Mouse (Mus musculus): ENCODE results near the gene 1700020D05Rik. TPM values are rescaled to one million over a fixed set of nuclear protein-coding genes. Genes with fewer than 3 reads are reported as not detected.

Gene 1700020D05Rik
- not detected in 2 replicates for polyA plus RNA-seq (2015; fragmentation: Nextera tagmentation; extraction: Ambion mirVana)

GRCm38 (mm10) chr19:5503687-5504086, at the start of gene 1700020D05Rik:
TSS of gene 1700020D05Rik (minus strand) at chr19:5503787.
- DNase-seq (ENCODE audit: low spot score), result no peak
- no peaks in the 10 kb centered on the region for H3K27me3 ChIP-seq (replicated peaks; ENCODE audit: insufficient read depth, low read length)
- WGBS, result 63% methylated on average over 17 of the region's 17 CpGs
- ATAC-seq, result no peak
- H3K4me3 ChIP-seq (ENCODE audit: low read depth, low read length), result no peak within 1 kb of the TSS
- H3K4me1 ChIP-seq (ENCODE audit: insufficient read depth, low read depth, low read length), result no peaks in the 10 kb centered on the region
- no peak within 1 kb of the TSS for H3K4me2 ChIP-seq (replicated peaks; ENCODE audit: low read depth, low read length)
- H3K36me3 ChIP-seq (ENCODE audit: insufficient read depth, low read length), result no peaks in the 10 kb centered on the region
- no peak within 1 kb of the TSS for H3K9ac ChIP-seq (replicated peaks; ENCODE audit: low read depth)
- H3K27ac ChIP-seq (ENCODE audit: low read length), result no peak within 1 kb of the TSS
- no peak for TF ChIP-seq CTCF (IDR thresholded peaks at IDR 0.05)
- TF ChIP-seq EP300 (IDR thresholded peaks at IDR 0.05), result no peak
- H3K9me3 ChIP-seq (ENCODE audit: low read length), result no peaks in the 10 kb centered on the region

- TF ChIP-seq CTCF (IDR thresholded peaks at IDR 0.05), result no peak
- Histone ChIP-seq H3K4me3 (ENCODE audit: low read depth, low read length) (no peak overlapping the region), H3K9ac (replicated peaks; ENCODE audit: low read depth) (no peak overlapping the region), H3K4me1 (ENCODE audit: insufficient read depth, low read depth, low read length) (no peaks in the 10 kb centered on the region), H3K36me3 (ENCODE audit: insufficient read depth, low read length) (peaks cover 4% of the 10 kb centered on the region; the same call in 1 of the 2 replicates), H3K27me3 (replicated peaks; ENCODE audit: insufficient read depth, low read length) (no peaks in the 10 kb centered on the region), H3K4me2 (replicated peaks; ENCODE audit: low read depth, low read length) (no peak overlapping the region), H3K9me3 (ENCODE audit: low read length) (no peaks in the 10 kb centered on the region), H3K27ac (ENCODE audit: low read length) (no peak overlapping the region)
- 51% methylated on average over 4 of the region's 4 CpGs for WGBS
- DNase-seq (ENCODE audit: low spot score), result no peak
- ATAC-seq, result no peak
These were observed 44.0 kb upstream of the 1700020D05Rik start for GRCm38 (mm10) chr19:5547471-5548056.

GRCm38 (mm10) chr19:5544031-5544430, 40.4 kb upstream of the 1700020D05Rik start:
- 53% methylated on average over 11 of the region's 11 CpGs for WGBS
- Histone ChIP-seq H3K9me3 (ENCODE audit: low read length) (no peaks in the 10 kb centered on the region), H3K4me1 (ENCODE audit: insufficient read depth, low read depth, low read length) (no peaks in the 10 kb centered on the region), H3K4me3 (ENCODE audit: low read depth, low read length) (no peak overlapping the region), H3K4me2 (replicated peaks; ENCODE audit: low read depth, low read length) (no peak overlapping the region), H3K9ac (replicated peaks; ENCODE audit: low read depth) (no peak overlapping the region), H3K27me3 (replicated peaks; ENCODE audit: insufficient read depth, low read length) (no peaks in the 10 kb centered on the region), H3K27ac (ENCODE audit: low read length) (no peak overlapping the region), H3K36me3 (ENCODE audit: insufficient read depth, low read length) (no peaks in the 10 kb centered on the region)
- TF ChIP-seq CTCF (IDR thresholded peaks at IDR 0.05), result no peak
- TF ChIP-seq EP300 (IDR thresholded peaks at IDR 0.05), result no peak
- DNase-seq (ENCODE audit: low spot score), result no peak
- ATAC-seq, result no peak

GRCm38 (mm10) chr19:5543362-5543761, 39.8 kb upstream of the 1700020D05Rik start:
- H3K9ac ChIP-seq (replicated peaks; ENCODE audit: low read depth), result no peak overlapping the region
- H3K9me3 ChIP-seq (ENCODE audit: low read length), result no peaks in the 10 kb centered on the region
- no peaks in the 10 kb centered on the region for H3K27me3 ChIP-seq (replicated peaks; ENCODE audit: insufficient read depth, low read length)
- DNase-seq (ENCODE audit: low spot score), result no peak
- no peaks in the 10 kb centered on the region for H3K36me3 ChIP-seq (ENCODE audit: insufficient read depth, low read length)
- H3K4me3 ChIP-seq (ENCODE audit: low read depth, low read length), result no peak overlapping the region
- H3K4me2 ChIP-seq (replicated peaks; ENCODE audit: low read depth, low read length), result no peak overlapping the region
- no peak for ATAC-seq
- TF ChIP-seq CTCF (IDR thresholded peaks at IDR 0.05) (no peak), EP300 (IDR thresholded peaks at IDR 0.05) (no peak)
- 78% methylated on average over 9 of the region's 9 CpGs for WGBS
- no peaks in the 10 kb centered on the region for H3K4me1 ChIP-seq (ENCODE audit: insufficient read depth, low read depth, low read length)
- H3K27ac ChIP-seq (ENCODE audit: low read length), result no peak overlapping the region

- no peak overlapping the region for H3K9ac ChIP-seq (replicated peaks; ENCODE audit: low read depth)
- H3K27ac ChIP-seq (ENCODE audit: low read length), result no peak overlapping the region
- H3K36me3 ChIP-seq (ENCODE audit: insufficient read depth, low read length), result no peaks in the 10 kb centered on the region
- no peak overlapping the region for H3K4me2 ChIP-seq (replicated peaks; ENCODE audit: low read depth, low read length)
- H3K4me1 ChIP-seq (ENCODE audit: insufficient read depth, low read depth, low read length), result no peaks in the 10 kb centered on the region
- ATAC-seq (no peak), DNase-seq (ENCODE audit: low spot score) (no peak)
- H3K27me3 ChIP-seq (replicated peaks; ENCODE audit: insufficient read depth, low read length), result no peaks in the 10 kb centered on the region
- no peak overlapping the region for H3K4me3 ChIP-seq (ENCODE audit: low read depth, low read length)
- TF ChIP-seq EP300 (IDR thresholded peaks at IDR 0.05) (no peak), CTCF (IDR thresholded peaks at IDR 0.05) (no peak)
- 82% methylated on average over 8 of the region's 8 CpGs for WGBS
- H3K9me3 ChIP-seq (ENCODE audit: low read length), result no peaks in the 10 kb centered on the region
These were observed 35.2 kb upstream of the 1700020D05Rik start for GRCm38 (mm10) chr19:5538786-5539185.

GRCm38 (mm10) chr19:5532520-5532919, 28.9 kb upstream of the 1700020D05Rik start:
- 49% methylated on average over 8 of the region's 8 CpGs for whole genome bisulfite sequencing

More at GRCm38 (mm10) chr19:5532520-5532919, 28.9 kb upstream of the 1700020D05Rik start:
- Histone ChIP-seq H3K9me3 (ENCODE audit: low read length) (no peaks in the 10 kb centered on the region), H3K9ac (replicated peaks; ENCODE audit: low read depth) (no peak overlapping the region), H3K4me1 (ENCODE audit: insufficient read depth, low read depth, low read length) (no peaks in the 10 kb centered on the region), H3K27me3 (replicated peaks; ENCODE audit: insufficient read depth, low read length) (no peaks in the 10 kb centered on the region), H3K36me3 (ENCODE audit: insufficient read depth, low read length) (no peaks in the 10 kb centered on the region), H3K4me2 (replicated peaks; ENCODE audit: low read depth, low read length) (no peak overlapping the region), H3K4me3 (ENCODE audit: low read depth, low read length) (no peak overlapping the region), H3K27ac (ENCODE audit: low read length) (no peak overlapping the region)
- no peak for DNase-seq (ENCODE audit: low spot score)
- no peak for ATAC-seq
- no peak for TF ChIP-seq CTCF (IDR thresholded peaks at IDR 0.05)
- no peak for TF ChIP-seq EP300 (IDR thresholded peaks at IDR 0.05)

All from lung, postnatal 0 days (tissue).